Mouse (Mus musculus) brown adipose tissue, adult 24 weeks (tissue): Measurements from ENCODE around the gene Gm10639. TPM values are rescaled to one million over a fixed set of nuclear protein-coding genes. Genes with fewer than 3 reads are reported as not detected.
"Not testable (repeated sequence)": the region's sequence is repeated elsewhere in the genome, so short reads cannot be mapped to it uniquely, and the experiment has no call there.

Experiments
- H3K27ac ChIP-seq: fragments of 200-500 bp; replicated peaks from 2 replicates; pipeline ENCODE4 v1.5.1; 2012; ENCODE audit warnings: low read depth, mild to moderate bottlenecking, low read length
- H3K4me1 ChIP-seq: fragments of 200-500 bp; 2 replicates; pipeline ENCODE4 v1.6.1; 2012; ENCODE audit warnings: low read length, mixed read lengths; ENCODE audit not compliant: control insufficient read depth, insufficient read depth, insufficient read length
- H3K4me3 ChIP-seq: fragments of 200-500 bp; 2 replicates; pipeline ENCODE4 v1.5.1; 2012; ENCODE audit warnings: low read depth, mild to moderate bottlenecking, low read length, moderate library complexity; ENCODE audit not compliant: insufficient read depth
- polyA plus RNA-seq: library from polyadenylated mRNA; stranded (reverse); fragments of >200 nt; gene quantifications from 2 replicates; pipeline ENCODE4 v1.2.4, GENCODE M21; 2012; ENCODE audit not compliant: missing spikeins, insufficient read depth, insufficient read length

The Gm10639 gene
- not detected in 2 replicates for polyA plus RNA-seq

DNA sequence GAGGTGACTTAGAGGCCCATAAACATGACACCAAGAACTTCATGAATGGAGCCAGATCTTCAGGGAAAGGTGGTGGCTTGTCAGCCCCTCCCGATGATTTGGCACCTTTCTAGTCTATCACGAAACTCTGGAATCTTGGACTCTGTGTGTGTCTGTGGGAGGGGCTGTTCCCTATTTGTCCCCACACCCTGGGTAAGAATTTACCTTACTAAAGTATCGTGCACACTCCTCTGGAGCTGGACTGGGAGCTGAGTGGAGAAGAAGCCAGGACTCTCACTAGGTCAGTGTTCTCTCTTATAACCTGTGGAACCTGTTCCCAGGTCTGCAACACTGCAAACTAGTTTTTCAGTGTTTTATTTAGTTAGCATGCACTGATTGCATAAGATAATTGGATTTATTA, at the start of gene Gm10639:
TSS of gene Gm10639 (plus strand) at position 201 of the 400 bp plus-strand sequence.
- H3K27ac ChIP-seq, result not testable (repeated sequence)

DNA sequence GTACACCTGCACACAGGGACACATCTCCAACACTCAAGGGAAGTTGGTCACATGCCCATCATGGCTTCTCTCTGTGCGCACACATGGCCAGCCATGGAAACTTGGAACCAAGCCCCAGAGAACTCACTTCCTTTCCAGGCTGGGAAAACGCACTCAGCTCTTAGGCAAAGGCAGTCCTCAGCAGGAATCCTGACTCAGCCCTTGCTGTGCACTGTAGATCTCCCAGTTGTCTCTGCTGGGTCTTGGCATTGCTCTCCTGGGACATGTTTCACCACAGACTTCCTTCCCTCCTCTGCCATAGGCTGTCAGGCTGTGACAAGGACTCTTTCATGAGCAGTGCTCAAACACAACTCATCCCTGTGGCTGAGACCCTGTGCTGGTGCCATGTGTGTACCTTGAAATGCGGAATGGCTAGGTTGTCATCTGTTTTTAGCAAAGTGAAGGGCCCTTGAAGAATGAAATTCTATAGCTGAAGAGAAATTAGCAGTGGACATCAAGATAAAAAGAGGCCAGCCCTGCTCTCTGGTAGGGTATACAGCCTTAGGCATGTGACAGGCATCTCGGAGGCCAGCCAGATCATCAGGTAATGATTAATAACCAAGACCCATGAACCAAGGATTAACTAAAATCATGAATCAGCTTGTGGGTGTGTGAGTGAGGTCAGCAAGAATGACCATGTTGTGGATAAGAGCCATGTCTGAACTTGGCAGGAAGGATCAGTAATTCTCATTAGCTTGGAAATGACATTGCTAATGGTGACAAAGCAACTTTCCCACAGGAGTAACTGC, 33.8 kb upstream of the Gm10639 start:
- not testable (repeated sequence) for H3K4me3 ChIP-seq, H3K4me1 ChIP-seq
- 0 out of 2 replicates have a peak overlapping the region, but pooled peaks have one; percentile 43 for H3K27ac ChIP-seq

More for the DNA sequence above, at the start of gene Gm10639:
- H3K4me1 ChIP-seq, H3K4me3 ChIP-seq: not testable (repeated sequence)

DNA sequence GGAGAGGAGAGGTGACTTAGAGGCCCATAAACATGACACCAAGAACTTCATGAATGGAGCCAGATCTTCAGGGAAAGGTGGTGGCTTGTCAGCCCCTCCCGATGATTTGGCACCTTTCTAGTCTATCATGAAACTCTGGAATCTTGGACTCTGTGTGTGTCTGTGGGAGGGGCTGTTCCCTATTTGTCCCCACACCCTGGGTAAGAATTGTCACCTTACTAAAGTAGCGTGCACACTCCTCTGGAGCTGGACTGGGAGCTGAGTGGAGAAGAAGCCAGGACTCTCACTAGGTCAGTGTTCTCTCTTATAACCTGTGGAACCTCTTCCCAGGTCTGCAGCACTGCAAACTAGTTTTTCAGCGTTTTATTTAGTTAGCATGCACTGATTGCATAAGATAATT, 32.8 kb upstream of the Gm10639 start, which contains the start of gene Gm3776:
TSS of gene Gm3776 (plus strand) at position 216 of the 400 bp plus-strand sequence.
- 0 out of 2 replicates have a peak within 1 kb of the TSS, but pooled peaks have one; percentile 43 for H3K27ac ChIP-seq
- not testable (repeated sequence) for H3K4me3 ChIP-seq, H3K4me1 ChIP-seq

DNA sequence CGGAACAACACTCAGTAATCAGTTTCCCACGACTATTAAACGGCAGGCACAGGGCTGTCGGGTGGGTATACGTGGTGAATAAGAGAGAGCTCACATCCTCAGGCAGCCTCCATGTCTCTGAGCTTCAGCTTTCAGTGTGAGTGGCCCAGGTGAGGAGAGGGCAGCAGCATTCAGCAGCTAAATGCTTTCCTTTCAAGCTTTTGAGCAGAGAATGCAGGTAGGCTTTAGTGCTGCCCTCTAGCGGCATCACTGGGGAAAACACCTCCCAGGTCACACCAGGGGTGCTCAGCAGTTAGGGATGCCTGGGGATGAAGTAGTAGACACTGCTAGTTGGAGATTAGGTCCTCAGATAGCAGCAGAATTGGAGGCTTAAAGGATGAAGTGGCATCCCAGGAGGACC, 30.0 kb upstream of the Gm10639 start:
- not testable (repeated sequence) for H3K4me3 ChIP-seq, H3K27ac ChIP-seq, H3K4me1 ChIP-seq

DNA sequence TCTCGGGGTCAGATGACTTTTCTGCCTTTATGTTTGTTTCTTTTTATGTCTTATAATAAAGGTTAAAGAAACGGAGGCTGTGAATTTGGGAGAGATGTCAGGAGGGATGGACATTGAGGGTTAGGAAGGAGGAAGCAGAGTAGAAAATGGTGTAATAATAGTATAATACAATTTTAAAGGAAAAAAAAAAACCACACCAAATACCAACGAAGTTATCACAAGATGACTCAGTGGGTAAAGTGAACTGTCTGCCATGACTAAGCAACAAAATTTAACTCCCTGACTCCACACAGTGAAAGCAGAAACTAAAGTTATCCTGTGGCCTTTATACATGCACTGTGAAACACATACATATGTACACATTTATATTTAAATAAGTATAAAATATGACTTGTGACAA, 18.8 kb upstream of the Gm10639 start:
- not testable (repeated sequence) for H3K27ac ChIP-seq, H3K4me3 ChIP-seq, H3K4me1 ChIP-seq

DNA sequence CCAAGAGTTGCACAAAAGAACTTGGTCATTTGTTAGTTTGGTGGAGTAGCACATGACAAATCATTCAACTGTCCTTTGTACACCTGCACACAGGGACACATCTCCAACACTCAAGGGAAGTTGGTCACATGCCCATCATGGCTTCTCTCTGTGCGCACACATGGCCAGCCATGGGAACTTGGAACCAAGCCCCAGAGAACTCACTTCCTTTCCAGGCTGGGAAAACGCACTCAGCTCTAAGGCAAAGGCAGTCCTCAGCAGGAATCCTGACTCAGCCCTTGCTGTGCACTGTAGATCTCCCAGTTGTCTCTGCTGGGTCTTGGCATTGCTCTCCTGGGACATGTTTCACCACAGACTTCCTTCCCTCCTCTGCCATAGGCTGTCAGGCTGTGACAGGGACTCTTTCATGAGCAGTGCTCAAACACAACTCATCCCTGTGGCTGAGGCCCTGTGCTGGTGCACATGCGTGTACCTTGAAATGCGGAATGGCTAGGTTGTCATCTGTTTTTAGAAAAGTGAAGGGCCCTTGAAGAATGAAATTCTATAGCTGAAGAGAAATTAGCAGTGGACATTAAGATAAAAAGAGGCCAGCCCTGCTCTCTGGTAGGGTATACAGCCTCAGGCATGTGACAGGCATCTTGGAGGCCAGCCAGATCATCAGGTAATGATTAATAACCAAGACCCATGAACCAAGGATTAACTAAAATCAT, 7.6 kb upstream of the Gm10639 start:
- not testable (repeated sequence) for H3K27ac ChIP-seq, H3K4me3 ChIP-seq, H3K4me1 ChIP-seq

DNA sequence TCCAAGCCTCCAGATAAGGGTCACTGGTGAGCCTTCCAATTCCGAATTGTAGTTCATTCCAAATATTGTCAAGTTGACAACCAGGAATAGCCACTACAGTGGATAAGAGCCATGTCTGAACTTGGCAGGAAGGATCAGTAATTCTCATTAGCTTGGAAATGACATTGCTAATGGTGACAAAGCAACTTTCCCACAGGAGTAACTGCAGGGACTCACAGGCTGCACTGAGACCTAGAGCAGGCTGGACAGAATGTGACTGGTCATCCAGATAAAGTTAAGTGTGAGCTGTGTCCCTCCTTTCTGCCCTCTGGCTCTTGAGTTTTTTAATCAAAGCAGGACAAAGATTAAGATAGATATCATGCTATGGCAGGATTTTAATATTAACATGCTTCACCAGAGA, 660 bp upstream of the Gm10639 start:
- not testable (repeated sequence) for H3K4me1 ChIP-seq, H3K27ac ChIP-seq, H3K4me3 ChIP-seq

DNA sequence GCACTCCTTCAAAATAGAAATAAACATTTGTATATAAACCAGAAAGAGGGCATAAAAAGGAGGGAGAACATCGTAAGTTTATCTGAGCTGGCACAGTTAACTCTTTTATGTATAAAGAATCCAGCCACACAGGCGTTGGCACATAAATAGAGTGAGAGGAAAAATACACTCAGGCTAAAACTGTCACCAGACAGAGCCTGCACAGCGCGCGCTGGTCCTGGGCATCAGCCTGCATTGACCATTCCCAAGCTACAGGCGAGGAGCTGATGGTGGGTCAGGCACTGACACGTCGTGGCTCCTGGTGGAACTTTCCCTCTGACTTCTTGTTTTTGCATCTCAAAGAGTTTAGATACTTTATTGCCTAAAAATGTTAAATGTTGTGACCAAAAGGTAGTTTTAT, 2.7 kb downstream of the Gm10639 start:
- not testable (repeated sequence) for H3K27ac ChIP-seq, H3K4me1 ChIP-seq, H3K4me3 ChIP-seq

DNA sequence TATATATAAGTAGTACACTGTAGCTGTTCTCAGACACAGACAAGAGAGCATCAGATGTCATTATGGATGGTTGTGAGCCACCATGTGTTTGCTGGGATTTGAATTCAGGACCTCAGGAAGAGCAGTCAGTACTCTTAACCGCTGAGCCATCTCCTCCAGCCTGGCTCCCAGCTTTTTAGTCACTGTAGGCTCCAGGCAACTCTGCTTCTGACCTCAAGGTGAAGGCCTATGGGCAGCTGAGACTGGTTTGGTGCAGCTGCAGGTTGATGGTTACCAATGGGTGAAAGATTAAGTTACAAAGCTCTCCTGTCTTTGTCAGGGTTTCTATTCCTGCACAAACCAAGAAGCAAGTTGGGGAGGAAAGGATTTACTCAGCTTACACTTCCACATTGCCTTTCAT, 4.0 kb downstream of the Gm10639 start:
- not testable (repeated sequence) for H3K4me1 ChIP-seq, H3K27ac ChIP-seq, H3K4me3 ChIP-seq

DNA sequence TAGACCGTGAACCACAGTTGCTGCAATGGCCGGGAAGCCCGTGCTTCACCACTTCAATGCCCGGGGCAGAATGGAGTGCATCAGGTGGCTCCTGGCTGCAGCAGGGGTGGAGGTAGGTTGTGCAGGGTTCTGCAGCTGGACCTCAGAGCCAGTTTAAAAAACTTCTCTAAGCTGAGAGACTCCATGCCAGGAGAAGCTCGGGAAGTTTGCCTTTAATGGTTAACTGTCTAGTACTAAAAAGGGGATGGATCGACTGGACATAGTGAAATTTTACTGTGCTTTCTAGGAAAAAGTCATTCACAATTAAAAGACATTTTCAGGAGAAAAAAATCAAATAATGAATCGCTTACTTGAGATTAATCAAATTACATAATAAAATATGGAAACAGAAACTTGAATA, 5.1 kb downstream of the Gm10639 start:
- H3K4me3 ChIP-seq, H3K27ac ChIP-seq, H3K4me1 ChIP-seq: not testable (repeated sequence)

DNA sequence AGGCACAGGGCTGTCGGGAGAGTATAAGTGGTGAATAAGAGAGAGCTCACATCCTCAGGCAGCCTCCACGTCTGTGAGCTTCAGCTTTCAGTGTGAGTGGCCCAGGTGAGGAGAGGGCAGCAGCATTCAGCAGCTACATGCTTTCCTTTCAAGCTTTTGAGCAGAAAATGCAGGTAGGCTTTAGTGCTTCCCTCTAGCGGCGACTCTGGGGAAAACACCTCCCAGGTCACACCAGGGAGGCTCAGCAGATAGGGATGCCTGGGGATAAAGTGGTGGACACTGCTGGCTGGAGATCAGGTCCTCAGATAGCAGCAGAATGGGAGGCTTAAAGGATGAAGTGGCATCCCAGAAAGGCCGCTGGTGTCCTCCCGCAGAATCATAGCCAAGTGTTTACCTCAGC, 6.4 kb downstream of the Gm10639 start:
- not testable (repeated sequence) for H3K27ac ChIP-seq

DNA sequence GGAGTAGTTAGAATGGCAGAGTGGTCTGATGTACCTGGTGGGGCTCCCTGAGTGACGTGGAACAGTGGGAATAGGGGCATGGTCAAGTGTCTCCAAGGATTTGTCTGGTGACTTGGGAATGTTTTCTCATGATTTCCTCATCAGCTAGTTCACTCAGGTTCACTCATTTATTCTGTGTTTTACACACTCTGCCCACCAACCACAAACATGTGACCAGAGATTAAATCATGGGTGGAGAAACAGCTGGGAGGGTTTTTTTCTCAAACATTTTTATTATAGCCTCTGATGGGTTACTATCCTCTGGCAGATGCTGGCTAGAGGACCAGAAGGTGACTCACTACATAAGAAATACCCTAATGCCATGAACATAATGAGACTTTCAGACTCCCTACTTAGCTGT, 8.5 kb downstream of the Gm10639 start:
- Histone ChIP-seq H3K4me1 (no peaks in the 10 kb centered on the region), H3K27ac (no peak overlapping the region), H3K4me3 (no peak overlapping the region)

More for the DNA sequence above, 6.4 kb downstream of the Gm10639 start:
- H3K4me1 ChIP-seq, H3K4me3 ChIP-seq: not testable (repeated sequence)

DNA sequence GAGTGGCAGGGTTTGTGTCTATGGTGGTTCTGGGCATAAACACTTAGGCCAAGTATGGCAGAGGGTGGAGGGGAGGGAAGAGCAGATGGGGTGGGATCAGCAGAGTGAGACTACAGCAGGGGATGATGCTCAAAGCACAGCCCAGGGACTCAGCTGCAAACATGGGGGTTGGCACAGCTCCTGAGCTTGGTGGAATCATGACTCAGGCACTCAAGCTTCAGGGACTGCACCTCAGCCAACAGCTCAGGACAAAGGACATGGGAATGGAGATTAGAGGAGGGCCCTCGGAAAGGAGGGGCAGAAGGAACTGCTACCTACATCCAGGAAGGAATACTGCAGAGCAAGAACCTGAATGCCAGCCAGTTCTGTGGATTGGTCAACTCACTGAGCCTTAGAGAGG, 9.4 kb downstream of the Gm10639 start:
- H3K4me1 ChIP-seq, H3K27ac ChIP-seq: not testable (repeated sequence)

DNA sequence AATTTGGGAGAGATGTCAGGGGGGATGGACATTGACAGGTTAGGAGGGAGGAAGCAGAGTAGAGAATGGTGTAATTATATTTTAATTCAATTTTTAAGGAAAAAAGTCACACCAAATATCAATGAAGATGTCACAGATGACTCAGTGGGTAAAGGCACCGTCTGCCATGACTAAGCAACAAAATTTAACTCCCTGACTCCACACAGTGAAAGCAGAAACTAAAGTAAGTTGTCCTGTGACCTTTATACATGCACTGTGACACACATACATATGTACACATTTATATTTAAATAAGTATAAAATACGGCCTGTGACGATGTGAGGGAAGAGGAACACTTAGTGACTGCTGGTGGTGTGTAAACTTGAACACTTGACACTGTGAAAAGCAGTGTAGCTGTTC, 18.4 kb downstream of the Gm10639 start:
- H3K27ac ChIP-seq, H3K4me1 ChIP-seq, H3K4me3 ChIP-seq: not testable (repeated sequence)

More for the DNA sequence above, 9.4 kb downstream of the Gm10639 start:
- H3K4me3 ChIP-seq, result not testable (repeated sequence)

DNA sequence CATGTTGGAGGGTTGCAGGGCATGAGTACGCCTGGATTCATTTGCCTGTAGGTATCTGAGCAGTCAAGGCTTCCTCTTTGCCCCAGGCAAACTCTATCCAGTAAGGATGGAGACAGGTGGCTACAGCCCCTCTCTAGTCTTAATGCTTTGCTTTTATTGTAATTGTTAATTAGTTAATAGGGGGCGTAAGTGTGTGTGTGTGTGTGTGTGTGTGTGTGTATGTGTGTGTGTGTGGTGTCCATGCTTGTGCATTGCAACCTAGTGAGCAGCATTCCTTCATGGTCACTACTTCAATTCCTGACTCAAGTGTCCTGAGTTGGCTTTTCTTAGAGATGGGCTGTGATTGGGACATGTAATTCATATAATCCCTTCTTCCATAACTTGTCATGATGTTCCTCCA, 25.0 kb downstream of the Gm10639 start, which contains the start of gene Omt2a:
TSS of gene Omt2a (minus strand) at position 101 of the 400 bp plus-strand sequence.
- no peak within 1 kb of the TSS for H3K4me3 ChIP-seq
- no peaks in the 10 kb centered on the region for H3K4me1 ChIP-seq
- H3K27ac ChIP-seq, result no peak within 1 kb of the TSS

DNA sequence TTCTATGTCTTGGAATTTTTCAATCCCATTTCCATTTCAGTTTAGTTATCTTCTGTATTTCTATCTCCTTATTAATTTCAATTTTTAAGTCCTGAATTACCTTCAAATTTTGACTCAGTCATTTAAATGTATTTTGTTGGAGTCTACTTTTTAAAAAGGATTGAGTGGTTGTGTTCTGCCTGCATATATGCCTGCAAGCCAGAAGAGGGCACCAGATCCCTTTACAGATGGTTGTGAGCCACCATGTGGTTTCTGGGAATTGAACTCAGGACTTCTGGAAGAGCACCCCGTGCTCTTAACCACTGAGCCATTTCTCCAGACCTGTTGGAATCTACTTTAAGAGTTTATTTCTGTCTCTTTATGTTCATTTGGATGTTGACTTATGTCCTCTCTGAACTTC, 29.8 kb downstream of the Gm10639 start:
- H3K4me3 ChIP-seq, result no peak overlapping the region
- no peaks in the 10 kb centered on the region for H3K4me1 ChIP-seq
- no peak overlapping the region for H3K27ac ChIP-seq
